Mouse (Mus musculus) liver (tissue): ENCODE results near the gene Pilra.
A peak's percentile ranks its signal among the peaks of the same experiment; 100 is the strongest.

Source experiments
- DNase-seq: peaks from one replicate; pipeline ENCODE4 v3.0.0-alpha.2; 2020; ENCODE audit warnings: mixed read lengths

Gene Pilra

GRCm38 (mm10) chr5:137778635-137779034, 57.4 kb downstream of the Pilra start, which contains the start of gene Ppp1r35:
TSS of gene Ppp1r35 (plus strand) at chr5:137778849.
- DNase-seq = peak; percentile 96

- no peak for DNase-seq
Observed at GRCm38 (mm10) chr5:137777267-137777845, 58.7 kb downstream of the Pilra start.

GRCm38 (mm10) chr5:137776408-137776918, 59.6 kb downstream of the Pilra start:
- peak; percentile 45 for DNase-seq

GRCm38 (mm10) chr5:137775587-137776290, 60.3 kb downstream of the Pilra start:
- DNase-seq = no peak

- no peak for DNase-seq
Observed at GRCm38 (mm10) chr5:137772755-137773154, 63.3 kb downstream of the Pilra start.
